Mouse (Mus musculus): Measurements from ENCODE around the gene Card11. TPM values are rescaled to one million over a fixed set of nuclear protein-coding genes. Genes with fewer than 3 reads are reported as not detected.

Card11 gene
- total RNA-seq (2021) = under 1 TPM; 0.43 to 0.55 TPM
- long read RNA-seq, experiment 1, partial matches to known transcripts = 0 of 1 reads
- long read RNA-seq, experiment 1, other reads (novel, unspliced or antisense) = 0 of 1 reads
- long read RNA-seq, experiment 2 = 0 reads

DNA sequence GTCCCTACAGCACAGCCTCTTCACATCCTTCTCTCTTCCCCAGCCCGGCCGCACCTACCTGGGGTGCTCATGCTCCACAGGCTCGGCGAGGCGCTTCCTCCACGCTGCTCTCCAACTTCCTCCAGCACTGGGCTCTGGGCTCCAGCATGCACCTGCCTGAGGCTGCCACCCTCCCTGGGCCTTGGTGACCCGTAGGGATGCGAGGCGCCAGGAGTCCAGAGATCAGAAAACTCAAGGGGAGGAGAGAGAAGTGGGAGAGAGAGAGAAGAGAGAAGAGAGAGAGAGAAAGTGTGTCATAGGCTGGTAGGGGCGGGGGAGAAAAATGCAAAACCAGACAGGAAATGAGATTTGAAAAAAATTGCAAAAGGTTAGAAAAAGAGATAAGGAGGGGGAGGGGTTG lies at the start of gene Card11:
TSS of gene Card11 (minus strand) at position 234 of the 400 bp plus-strand sequence.
- DNase-seq (ENCODE audit: low spot score) = no peak

- DNase-seq (ENCODE audit: low spot score) = no peak
Observed at GRCm38 (mm10) chr5:141047651-141048218, 47.4 kb upstream of the Card11 start.

GRCm38 (mm10) chr5:141044976-141045375 lies 44.6 kb upstream of the Card11 start:
- no peak for DNase-seq (ENCODE audit: low spot score)

GRCm38 (mm10) chr5:141043654-141044447 lies 43.5 kb upstream of the Card11 start:
- no peak for DNase-seq (ENCODE audit: low spot score)

GRCm38 (mm10) chr5:141042406-141042805 lies 42.0 kb upstream of the Card11 start:
- no peak for DNase-seq (ENCODE audit: low spot score)

GRCm38 (mm10) chr5:141040846-141041245 lies 40.5 kb upstream of the Card11 start:
- no peak for DNase-seq (ENCODE audit: low spot score)

DNA sequence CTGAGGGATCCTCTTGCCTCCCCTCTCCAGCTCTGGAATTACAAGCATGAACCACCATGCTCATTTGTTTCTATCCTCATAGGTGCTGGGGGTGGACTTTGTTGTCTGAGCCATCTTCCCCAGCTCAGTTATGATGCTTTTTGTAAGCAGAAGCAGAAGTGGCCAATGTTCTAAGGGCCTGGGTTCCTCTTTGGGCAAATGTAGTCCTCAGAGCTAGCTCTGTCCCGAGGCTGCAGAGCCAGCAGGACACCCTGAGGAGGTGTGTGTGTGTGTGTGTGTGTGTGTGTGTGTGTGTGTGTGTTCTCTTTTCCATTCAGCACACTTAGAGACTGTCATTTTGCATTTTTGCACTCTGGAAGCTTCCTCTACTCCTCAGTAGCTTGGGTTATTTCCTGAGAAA lies 38.0 kb upstream of the Card11 start:
- no peak for DNase-seq (ENCODE audit: low spot score)

DNA sequence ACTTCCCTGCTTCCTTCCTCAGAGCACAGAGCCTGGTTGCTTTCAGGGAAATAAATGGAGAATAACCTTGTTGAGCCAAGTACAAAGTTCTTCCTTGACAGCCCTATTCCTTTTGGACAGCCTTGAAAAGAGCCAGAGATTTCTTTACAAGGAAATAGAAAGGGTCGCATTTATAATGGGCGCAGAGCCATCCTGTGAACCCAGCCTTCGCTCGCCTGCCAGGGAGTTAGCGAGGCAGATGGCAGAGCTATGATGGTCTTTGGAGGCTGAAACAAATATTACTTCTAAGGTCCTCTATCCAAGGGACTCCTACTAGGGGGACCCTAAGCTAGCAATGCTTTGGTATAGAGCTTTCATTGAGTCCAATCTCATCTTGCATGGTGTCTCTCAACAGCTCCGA lies 35.0 kb upstream of the Card11 start:
- no peak for DNase-seq (ENCODE audit: low spot score)

- DNase-seq (ENCODE audit: low spot score) = no peak
Observed at GRCm38 (mm10) chr5:141034301-141034700, 33.9 kb upstream of the Card11 start.

GRCm38 (mm10) chr5:141033001-141033400 lies 32.6 kb upstream of the Card11 start:
- no peak for DNase-seq (ENCODE audit: low spot score)

DNA sequence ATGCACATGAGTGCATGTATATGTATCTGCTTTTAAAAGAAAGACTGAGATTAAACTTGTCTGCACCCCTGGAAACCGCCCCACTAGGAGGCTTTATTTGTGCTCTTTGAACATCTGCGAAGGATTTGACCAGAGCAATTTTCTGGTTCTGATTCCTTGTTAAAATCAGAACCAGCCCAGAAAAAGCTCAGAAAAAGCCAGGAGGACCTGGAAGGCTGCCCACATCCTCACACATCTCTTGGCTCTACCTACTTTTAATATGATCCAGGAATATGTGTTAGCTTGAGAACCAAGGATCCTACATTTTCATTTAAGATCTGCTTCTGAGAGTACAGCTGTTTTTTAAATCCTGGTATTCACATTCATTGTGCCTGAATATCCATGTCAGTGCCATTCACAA lies 29.0 kb upstream of the Card11 start:
- DNase-seq (ENCODE audit: low spot score) = no peak

GRCm38 (mm10) chr5:141025635-141026034 lies 25.3 kb upstream of the Card11 start:
- DNase-seq (ENCODE audit: low spot score) = no peak

DNA sequence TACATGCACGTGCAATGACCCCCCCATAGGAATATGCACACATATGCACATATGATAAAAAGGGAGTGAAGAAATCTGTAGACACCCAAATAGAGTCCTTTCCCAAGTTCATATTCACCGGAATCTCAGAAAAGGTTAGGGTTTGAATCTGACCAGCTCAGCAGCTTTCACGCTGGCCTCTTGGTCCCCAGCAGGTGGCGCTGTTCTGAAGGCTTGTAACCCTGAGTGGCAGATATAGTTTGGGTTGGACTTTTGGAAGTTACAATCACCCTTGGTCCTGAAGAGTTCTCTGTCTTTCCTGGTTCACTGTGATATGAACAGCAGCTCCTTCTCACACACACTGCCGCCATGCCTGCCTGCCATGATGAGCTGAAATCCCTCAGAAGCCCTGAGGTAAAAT lies 24.1 kb upstream of the Card11 start:
- no peak for DNase-seq (ENCODE audit: low spot score)

- DNase-seq (ENCODE audit: low spot score) = no peak
Observed at GRCm38 (mm10) chr5:141017927-141018700, 17.7 kb upstream of the Card11 start.

GRCm38 (mm10) chr5:141016082-141016481 lies 15.7 kb upstream of the Card11 start:
- no peak for DNase-seq (ENCODE audit: low spot score)

DNA sequence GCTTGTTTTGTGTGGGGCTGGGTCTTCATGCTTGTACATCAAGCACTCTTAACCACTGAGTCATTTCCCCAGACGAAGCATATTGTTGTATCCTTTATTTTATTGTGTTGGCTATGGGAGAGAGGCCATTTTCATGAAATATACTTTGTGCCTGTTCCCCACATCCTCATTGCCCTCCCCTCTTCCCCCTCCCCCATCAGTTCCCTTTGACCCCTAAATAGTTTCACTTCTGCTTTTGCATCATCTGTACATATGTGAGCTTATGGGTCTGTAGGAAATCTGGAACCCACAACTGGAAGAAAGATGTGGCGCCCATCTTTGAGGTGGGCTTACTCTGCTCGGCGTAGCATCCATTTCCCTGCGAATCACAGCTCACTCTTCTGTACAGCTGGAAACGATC lies 13.8 kb upstream of the Card11 start:
- no peak for DNase-seq (ENCODE audit: low spot score)

GRCm38 (mm10) chr5:141013465-141013864 lies 13.1 kb upstream of the Card11 start:
- DNase-seq (ENCODE audit: low spot score) = no peak

- no peak for DNase-seq (ENCODE audit: low spot score)
Observed at GRCm38 (mm10) chr5:141005491-141005890, 5.1 kb upstream of the Card11 start.

DNA sequence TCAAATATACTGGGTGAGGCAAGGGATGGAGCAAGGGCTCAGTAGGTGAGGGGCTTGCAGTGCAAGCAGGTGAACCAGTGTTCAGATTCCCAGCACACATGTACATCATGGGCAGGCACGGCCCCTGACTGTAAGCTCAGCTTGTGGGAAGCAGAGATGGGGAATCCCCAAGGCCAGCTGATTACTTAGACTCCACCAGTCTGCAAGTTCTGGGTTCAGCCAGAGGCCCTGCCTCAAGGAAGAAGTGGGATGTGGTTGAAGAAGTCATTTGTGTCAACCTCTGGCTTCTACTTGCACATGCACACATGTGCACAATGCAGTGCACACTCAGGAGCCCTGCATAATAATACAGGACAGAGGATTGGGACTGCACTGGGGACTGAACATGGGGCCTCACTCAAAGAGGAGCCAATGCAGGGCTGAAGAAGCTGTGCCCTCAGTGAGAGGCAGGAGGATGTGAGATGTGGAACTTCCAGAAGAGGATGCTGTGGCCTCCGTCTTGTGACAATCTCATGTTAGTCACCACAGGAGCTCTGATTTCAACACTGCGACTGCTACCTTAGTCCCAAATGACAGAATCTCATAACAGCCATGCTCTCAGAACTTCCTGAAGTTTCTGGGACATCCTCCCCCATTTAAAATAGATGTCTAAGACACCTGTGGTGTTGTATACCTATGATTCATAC lies 3.8 kb upstream of the Card11 start:
- DNase-seq (ENCODE audit: low spot score) = no peak

DNA sequence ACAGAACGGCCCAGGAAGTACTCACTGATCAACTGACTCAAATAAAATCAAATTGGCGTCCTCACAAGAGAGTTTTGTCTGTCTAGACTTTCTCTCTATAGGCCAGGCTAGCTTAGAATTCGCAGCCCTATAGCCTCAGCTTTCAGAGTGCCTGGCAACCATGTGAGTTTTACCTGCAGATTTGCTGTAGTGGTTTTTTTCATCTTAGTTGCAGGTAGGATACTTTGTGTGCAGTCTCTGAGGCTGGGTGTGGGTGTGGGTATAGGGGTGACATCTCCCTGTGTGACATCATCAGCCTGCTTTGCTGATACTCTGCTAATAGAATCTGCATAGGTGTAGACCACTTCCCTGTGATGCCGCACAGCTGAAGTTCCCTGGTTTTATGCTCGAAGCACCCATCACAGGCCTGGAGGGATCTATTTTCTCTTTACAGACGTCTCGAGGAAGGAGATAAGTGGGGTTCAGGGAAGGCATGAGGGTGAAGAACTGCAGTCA lies 1.2 kb downstream of the Card11 start:
- no peak for DNase-seq (ENCODE audit: low spot score)

GRCm38 (mm10) chr5:140997767-140998166 lies 2.6 kb downstream of the Card11 start:
- no peak for DNase-seq (ENCODE audit: low spot score)

Measured in gastrocnemius, adult 18-20 months (tissue).